Mouse (Mus musculus) small intestine, adult 2 months (tissue): ENCODE measurements at regions not wholly inside any gene's neighbourhood (a gene's known extent, or its start where the extent isn't known, plus 50 kb on each side); places are given as distances from the start of the nearest gene placed in this dataset.
A peak's percentile ranks its signal among the peaks of the same experiment; 100 is the strongest.

Experiments used
- H3K27ac ChIP-seq: fragments of 200-500 bp; 2 replicates; pipeline ENCODE4 v1.5.1; 2012; ENCODE audit warnings: low read depth, low read length, control low read depth, inconsistent platforms; ENCODE audit not compliant: insufficient read depth
- H3K27me3 ChIP-seq: fragments of 200-500 bp; 2 replicates; pipeline ENCODE4 v1.6.1; 2012; ENCODE audit warnings: mild to moderate bottlenecking, moderate library complexity, low read length, inconsistent platforms; ENCODE audit not compliant: control insufficient read depth, insufficient read depth
- H3K36me3 ChIP-seq: fragments of 200-500 bp; 2 replicates; pipeline ENCODE4 v1.6.1; 2012; ENCODE audit warnings: mild to moderate bottlenecking, low read length, control low read depth, inconsistent platforms; ENCODE audit not compliant: control insufficient read depth, insufficient read depth
- H3K4me1 ChIP-seq: fragments of 200-500 bp; 2 replicates; pipeline ENCODE4 v1.6.1; 2012; ENCODE audit warnings: low read length, inconsistent platforms, mixed read lengths; ENCODE audit not compliant: control insufficient read depth, insufficient read depth, insufficient read length
- H3K4me3 ChIP-seq: fragments of 200-500 bp; 2 replicates; pipeline ENCODE4 v1.5.1; 2012; ENCODE audit warnings: low read depth, mild to moderate bottlenecking, control low read depth, inconsistent platforms, low read length, moderate library complexity
- CTCF ChIP-seq: fragments of 200-500 bp; IDR thresholded peaks from 2 replicates; pipeline ENCODE4 v1.5.1; 2012; ENCODE audit warnings: low read depth, mild to moderate bottlenecking, control low read depth, inconsistent platforms, low read length, moderate library complexity, mixed read lengths; ENCODE audit not compliant: insufficient replicate concordance, insufficient read length; ENCODE audit errors: extremely low read depth
- POLR2A ChIP-seq: fragments of 200-500 bp; IDR thresholded peaks from 2 replicates; pipeline ENCODE4 v1.6.1; 2012; ENCODE audit warnings: low read depth, mild to moderate bottlenecking, control low read depth, inconsistent platforms, low read length, moderate library complexity
- WGBS: fragments of 180-500 bp; shearing (Covaris S2); methylation state at CpG from one replicate; pipeline ENCODE4 v1.1.7; 2018; 5-methylcytosine and 5-hydroxymethylcytosine counted together

- no peak overlapping the region for H3K27ac ChIP-seq
- no peaks in the 10 kb centered on the region for H3K4me1 ChIP-seq
- H3K4me3 ChIP-seq = no peak overlapping the region
- no peak for TF ChIP-seq CTCF
- H3K36me3 ChIP-seq = no peaks in the 10 kb centered on the region
- H3K27me3 ChIP-seq = no peaks in the 10 kb centered on the region
These were observed 59.9 kb downstream of the S1pr1 start for GRCm38 (mm10) chr3:115655020-115655419.

GRCm38 (mm10) chr3:115652236-115652635 lies 62.6 kb downstream of the S1pr1 start:
- WGBS = 72% methylated on average over 5 of the region's 5 CpGs
- Histone ChIP-seq H3K27me3 (no peaks in the 10 kb centered on the region), H3K4me3 (no peak overlapping the region), H3K36me3 (no peaks in the 10 kb centered on the region), H3K4me1 (no peaks in the 10 kb centered on the region), H3K27ac (no peak overlapping the region)
- no peak for TF ChIP-seq POLR2A
- TF ChIP-seq CTCF = no peak

- WGBS = 58% methylated on average over 3 of the region's 3 CpGs
- Histone ChIP-seq H3K4me3 (no peak overlapping the region), H3K4me1 (no peaks in the 10 kb centered on the region), H3K36me3 (no peaks in the 10 kb centered on the region), H3K27ac (no peak overlapping the region), H3K27me3 (no peaks in the 10 kb centered on the region)
- TF ChIP-seq CTCF (no peak), POLR2A (no peak)
These were observed 65.3 kb downstream of the S1pr1 start for GRCm38 (mm10) chr3:115649338-115650117.

GRCm38 (mm10) chr3:115646993-115647392 lies 67.9 kb downstream of the S1pr1 start:
- no peaks in the 10 kb centered on the region for H3K36me3 ChIP-seq
- 67% methylated on average over 7 of the region's 7 CpGs for WGBS
- no peaks in the 10 kb centered on the region for H3K27me3 ChIP-seq
- H3K4me1 ChIP-seq = no peaks in the 10 kb centered on the region
- no peak overlapping the region for H3K27ac ChIP-seq
- TF ChIP-seq POLR2A = no peak
- TF ChIP-seq CTCF = no peak
- H3K4me3 ChIP-seq = no peak overlapping the region

GRCm38 (mm10) chr3:115644307-115644706 lies 70.6 kb downstream of the S1pr1 start:
- no peak for TF ChIP-seq CTCF
- no peak for TF ChIP-seq POLR2A
- WGBS = 45% methylated on average over 5 of the region's 5 CpGs
- Histone ChIP-seq H3K27me3 (no peaks in the 10 kb centered on the region), H3K4me1 (no peaks in the 10 kb centered on the region), H3K36me3 (no peaks in the 10 kb centered on the region), H3K4me3 (no peak overlapping the region), H3K27ac (no peak overlapping the region)

GRCm38 (mm10) chr3:115642846-115643260 lies 72.0 kb downstream of the S1pr1 start:
- Histone ChIP-seq H3K27ac (no peak overlapping the region), H3K4me3 (peak overlapping the region; percentile 34), H3K4me1 (no peaks in the 10 kb centered on the region), H3K27me3 (no peaks in the 10 kb centered on the region), H3K36me3 (no peaks in the 10 kb centered on the region)
- TF ChIP-seq CTCF (peak; percentile 85), POLR2A (no peak)
- WGBS = 3% methylated on average over 11 of the region's 11 CpGs

- H3K4me1 ChIP-seq = no peaks in the 10 kb centered on the region
- H3K36me3 ChIP-seq = no peaks in the 10 kb centered on the region
- 8% methylated on average over 26 of the region's 26 CpGs for WGBS
- TF ChIP-seq CTCF = no peak
- no peak for TF ChIP-seq POLR2A
- no peaks in the 10 kb centered on the region for H3K27me3 ChIP-seq
- H3K27ac ChIP-seq = no peak overlapping the region
- peak overlapping the region; percentile 34 for H3K4me3 ChIP-seq
These were observed 72.6 kb downstream of the S1pr1 start for GRCm38 (mm10) chr3:115642001-115642845.

GRCm38 (mm10) chr3:115641411-115641810 lies 73.5 kb downstream of the S1pr1 start:
- H3K4me3 ChIP-seq = no peak overlapping the region
- no peaks in the 10 kb centered on the region for H3K36me3 ChIP-seq
- H3K27me3 ChIP-seq = no peaks in the 10 kb centered on the region
- no peak overlapping the region for H3K27ac ChIP-seq
- H3K4me1 ChIP-seq = no peaks in the 10 kb centered on the region
- no peak for TF ChIP-seq CTCF
- no peak for TF ChIP-seq POLR2A
- WGBS = 20% methylated on average over 6 of the region's 6 CpGs
